Mouse (Mus musculus) midbrain, embryonic 10.5 days (tissue): ENCODE measurements around the gene Gse1. TPM values are rescaled to one million over a fixed set of nuclear protein-coding genes. Genes with fewer than 3 reads are reported as not detected.

Source experiments
- DNase-seq: peaks from one replicate; pipeline ENCODE4 v3.0.0-alpha.2; 2017; ENCODE audit warnings: low spot score
- H3K27ac ChIP-seq: fragments of 300-500 bp; sonication (generic); replicated peaks from 2 replicates; pipeline ENCODE4 v1.5.1; 2016; ENCODE audit warnings: mild to moderate bottlenecking
- H3K27me3 ChIP-seq: fragments of 300-500 bp; sonication (generic); 2 replicates; pipeline ENCODE4 v1.6.1; 2016; ENCODE audit warnings: low read depth, mild to moderate bottlenecking; ENCODE audit not compliant: poor library complexity, severe bottlenecking
- H3K36me3 ChIP-seq: fragments of 300-500 bp; sonication (generic); 2 replicates; pipeline ENCODE4 v1.6.1; 2016; ENCODE audit warnings: mild to moderate bottlenecking, moderate library complexity
- H3K4me1 ChIP-seq: fragments of 300-500 bp; sonication (generic); 2 replicates; pipeline ENCODE4 v1.6.1; 2016
- H3K4me3 ChIP-seq: fragments of 300-500 bp; sonication (generic); 2 replicates; pipeline ENCODE4 v1.5.1; 2016; ENCODE audit warnings: mild to moderate bottlenecking, moderate library complexity
- H3K9me3 ChIP-seq: fragments of 300-500 bp; sonication (generic); replicated peaks from 2 replicates; pipeline ENCODE4 v1.6.1; 2016; ENCODE audit warnings: mild to moderate bottlenecking
- WGBS: fragments of 180-500 bp; shearing (Covaris S2); methylation state at CpG from one replicate; pipeline ENCODE4 v1.1.7; 2016; 5-methylcytosine and 5-hydroxymethylcytosine counted together
- polyA plus RNA-seq: library from polyadenylated mRNA; unstranded; fragments of >200 nt; fragmentation: Nextera tagmentation; extraction: Ambion mirVana; gene quantifications from 2 replicates; pipeline ENCODE4 v1.2.1, GENCODE M21; 2016

The Gse1 gene
- polyA plus RNA-seq, 1 experiment from 2014 or later = 12.7 TPM

DNA sequence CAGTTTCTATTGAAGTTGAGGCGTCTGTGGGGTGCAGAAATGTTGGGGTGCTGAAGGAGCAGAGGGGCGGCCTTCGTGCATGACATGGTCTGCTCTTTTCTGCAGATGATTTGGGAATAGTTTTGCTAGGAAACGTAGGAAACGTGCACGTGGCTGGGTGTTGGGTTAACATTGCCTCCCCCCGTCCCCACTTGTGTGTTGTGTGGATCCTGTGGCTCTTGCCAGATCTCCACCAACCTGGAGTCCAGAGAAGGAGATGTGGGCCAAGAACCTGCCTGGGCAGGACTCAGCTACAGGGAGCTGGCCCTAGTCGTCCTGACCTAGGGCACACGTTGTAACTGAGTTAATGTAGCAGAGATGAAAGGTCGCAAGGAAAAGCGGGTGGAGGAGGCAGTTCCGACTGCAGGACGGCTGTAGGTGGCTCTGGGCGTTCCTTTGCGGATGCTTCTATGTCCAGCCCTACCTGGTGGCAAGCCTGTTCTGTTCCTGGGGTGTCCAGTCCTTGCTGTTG lies 261.6 kb downstream of the Gse1 start:
- peaks cover 64% of the 10 kb centered on the region for H3K27me3 ChIP-seq
- H3K36me3 ChIP-seq = no peaks in the 10 kb centered on the region
- H3K4me1 ChIP-seq = peaks cover 87% of the 10 kb centered on the region
- peak overlapping the region; percentile 99 for H3K27ac ChIP-seq
- H3K4me3 ChIP-seq = peak overlapping the region; percentile 74
- 3% methylated on average over 15 of the region's 15 CpGs for WGBS
- H3K9me3 ChIP-seq = no peaks in the 10 kb centered on the region
- DNase-seq = no peak

DNA sequence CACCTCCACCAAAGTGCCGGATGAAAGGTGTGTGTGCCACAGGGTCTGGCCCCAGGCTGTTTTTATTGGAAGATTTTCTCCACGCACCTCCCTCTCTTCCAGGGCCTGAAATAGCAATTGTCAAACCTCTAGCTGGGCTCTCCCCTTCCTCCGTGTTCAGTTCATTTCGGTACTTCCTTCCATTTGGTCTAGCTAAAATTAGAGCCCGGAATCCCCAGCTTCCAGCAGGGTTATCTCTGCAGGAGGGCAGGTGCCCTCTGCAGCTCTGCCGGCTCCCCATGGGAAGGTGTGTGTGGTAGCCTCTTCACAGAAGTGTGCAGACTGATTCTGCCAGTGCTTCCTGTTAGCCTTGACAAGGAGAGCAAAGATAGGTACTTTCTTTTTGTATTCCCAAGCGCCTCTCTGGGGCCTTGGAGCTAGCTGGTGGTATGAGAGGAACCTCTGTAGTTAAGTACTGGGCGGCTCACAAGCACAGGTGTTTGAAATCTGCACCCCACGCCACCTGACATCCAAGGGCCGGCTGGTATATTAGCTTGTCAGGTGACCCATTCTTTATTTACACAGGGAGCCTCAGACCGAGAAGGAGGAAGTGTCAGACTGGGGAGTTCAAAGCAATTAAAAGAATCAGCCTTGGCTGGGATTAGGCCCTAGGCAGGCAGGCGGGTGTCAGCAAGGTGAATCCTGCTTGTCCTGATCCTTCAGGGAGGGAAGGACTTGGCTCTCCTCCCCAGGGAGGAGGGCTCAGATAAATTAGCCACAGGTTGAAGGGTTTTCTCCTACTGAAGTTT lies 262.3 kb downstream of the Gse1 start:
- Histone ChIP-seq H3K4me3 (peak overlapping the region; percentile 74), H3K36me3 (no peaks in the 10 kb centered on the region), H3K27ac (peak overlapping the region; percentile 99), H3K4me1 (peaks cover 87% of the 10 kb centered on the region), H3K27me3 (peaks cover 64% of the 10 kb centered on the region), H3K9me3 (no peaks in the 10 kb centered on the region)
- no peak for DNase-seq
- 13% methylated on average over 12 of the region's 12 CpGs for WGBS

DNA sequence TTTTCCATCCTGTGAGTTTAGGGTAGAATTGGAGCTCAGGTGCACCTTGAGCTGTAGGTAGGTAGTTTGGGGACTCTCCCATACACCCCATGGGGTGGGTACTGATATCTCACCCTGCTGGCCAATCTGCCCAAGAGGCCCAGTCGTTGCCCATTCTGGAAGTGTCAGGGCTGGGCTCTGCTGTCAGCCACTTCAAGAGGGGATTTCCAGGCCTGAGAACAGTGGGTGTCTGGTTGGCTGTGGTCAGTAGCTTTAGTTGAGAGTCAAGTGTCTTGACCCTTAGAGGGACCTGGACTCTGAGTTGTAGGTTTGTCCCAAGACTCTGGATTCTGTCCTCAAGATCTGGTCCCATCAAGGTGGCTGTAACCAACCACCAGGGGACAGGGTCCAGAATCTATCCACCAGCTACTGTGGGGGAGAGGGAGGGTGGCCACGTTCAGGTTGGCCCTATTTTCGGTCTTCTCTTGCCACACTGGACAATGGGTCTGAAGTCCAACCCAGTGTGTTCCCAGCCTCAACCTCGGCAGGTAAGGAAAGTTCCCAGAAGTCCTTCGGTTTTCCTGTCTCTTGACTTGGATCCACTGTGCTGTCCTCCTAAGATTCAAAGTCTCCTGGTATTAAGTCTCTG lies 263.0 kb downstream of the Gse1 start:
- no peak for DNase-seq
- Histone ChIP-seq H3K9me3 (0 out of 2 replicates have a peak, but pooled peaks cover 2% of the 10 kb centered on the region), H3K4me1 (peaks cover 86% of the 10 kb centered on the region), H3K36me3 (no peaks in the 10 kb centered on the region), H3K4me3 (peak overlapping the region; percentile 74), H3K27ac (peak overlapping the region; percentile 30), H3K27me3 (peaks cover 68% of the 10 kb centered on the region)
- 72% methylated on average over 5 of the region's 5 CpGs for WGBS

DNA sequence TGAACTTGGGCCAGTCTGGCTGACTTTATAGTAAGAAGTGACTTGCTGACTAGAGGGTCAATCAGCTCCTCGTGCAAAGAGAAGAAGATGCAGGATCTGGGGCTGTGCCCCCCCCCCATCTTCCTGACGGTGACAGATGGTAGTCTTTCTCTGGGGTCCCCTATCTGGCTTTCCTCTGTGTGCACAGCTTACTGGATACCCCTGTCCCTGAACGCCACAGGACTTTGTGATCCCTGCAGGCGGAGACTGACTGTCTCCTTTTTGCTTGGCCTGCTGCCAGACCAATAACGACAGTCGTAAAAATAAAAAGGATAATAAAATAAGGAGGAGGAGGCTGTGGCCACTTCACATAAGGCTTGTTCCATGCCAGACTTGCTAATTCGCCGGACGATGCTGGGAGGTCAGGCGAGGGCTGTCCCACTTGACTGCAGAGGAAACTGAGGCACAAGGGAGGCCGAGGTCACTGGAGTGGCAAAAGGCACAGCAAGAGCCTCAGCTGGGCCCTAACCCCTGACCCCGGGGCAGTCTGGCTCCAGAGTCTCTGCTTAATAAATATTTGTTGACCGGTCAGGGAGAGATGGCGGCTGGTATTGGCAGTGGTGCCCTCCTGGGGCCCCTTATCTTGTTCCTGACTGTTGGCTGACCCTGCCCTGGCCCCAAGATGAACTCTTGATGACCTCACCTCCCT lies 264.1 kb downstream of the Gse1 start:
- peaks cover 86% of the 10 kb centered on the region for H3K4me1 ChIP-seq
- no peak for DNase-seq
- 57% methylated on average over 14 of the region's 14 CpGs for WGBS
- 0 out of 2 replicates have a peak, but pooled peaks cover 4% of the 10 kb centered on the region for H3K9me3 ChIP-seq
- H3K4me3 ChIP-seq = peak overlapping the region; percentile 74
- peaks cover 76% of the 10 kb centered on the region for H3K27me3 ChIP-seq
- no peaks in the 10 kb centered on the region for H3K36me3 ChIP-seq
- 0 out of 2 replicates have a peak overlapping the region, but pooled peaks have one; percentile 19 for H3K27ac ChIP-seq

DNA sequence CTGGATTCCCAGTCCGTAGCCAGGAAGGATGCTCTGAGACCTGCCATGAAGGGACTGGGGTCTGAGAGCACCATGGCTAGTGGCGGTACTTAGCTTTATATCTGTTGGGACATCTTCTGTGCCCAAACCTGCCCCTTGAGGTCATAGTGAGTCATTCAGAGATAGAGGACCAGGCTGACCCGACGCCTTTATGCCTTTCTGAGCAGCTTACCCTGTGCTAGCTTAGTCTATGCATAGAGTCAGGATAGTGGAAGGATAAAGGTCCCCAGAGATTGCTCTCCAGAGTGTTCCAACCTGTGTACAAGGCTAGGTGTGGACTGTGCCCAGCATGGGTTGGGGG lies 264.6 kb downstream of the Gse1 start:
- no peak for DNase-seq
- H3K9me3 ChIP-seq = 0 out of 2 replicates have a peak, but pooled peaks cover 4% of the 10 kb centered on the region
- peak overlapping the region; percentile 49; the same call in 1 of the 2 replicates for H3K27ac ChIP-seq
- peaks cover 87% of the 10 kb centered on the region for H3K4me1 ChIP-seq
- peak overlapping the region; percentile 74 for H3K4me3 ChIP-seq
- 43% methylated on average over 4 of the region's 4 CpGs for WGBS
- peaks cover 76% of the 10 kb centered on the region for H3K27me3 ChIP-seq
- H3K36me3 ChIP-seq = no peaks in the 10 kb centered on the region

DNA sequence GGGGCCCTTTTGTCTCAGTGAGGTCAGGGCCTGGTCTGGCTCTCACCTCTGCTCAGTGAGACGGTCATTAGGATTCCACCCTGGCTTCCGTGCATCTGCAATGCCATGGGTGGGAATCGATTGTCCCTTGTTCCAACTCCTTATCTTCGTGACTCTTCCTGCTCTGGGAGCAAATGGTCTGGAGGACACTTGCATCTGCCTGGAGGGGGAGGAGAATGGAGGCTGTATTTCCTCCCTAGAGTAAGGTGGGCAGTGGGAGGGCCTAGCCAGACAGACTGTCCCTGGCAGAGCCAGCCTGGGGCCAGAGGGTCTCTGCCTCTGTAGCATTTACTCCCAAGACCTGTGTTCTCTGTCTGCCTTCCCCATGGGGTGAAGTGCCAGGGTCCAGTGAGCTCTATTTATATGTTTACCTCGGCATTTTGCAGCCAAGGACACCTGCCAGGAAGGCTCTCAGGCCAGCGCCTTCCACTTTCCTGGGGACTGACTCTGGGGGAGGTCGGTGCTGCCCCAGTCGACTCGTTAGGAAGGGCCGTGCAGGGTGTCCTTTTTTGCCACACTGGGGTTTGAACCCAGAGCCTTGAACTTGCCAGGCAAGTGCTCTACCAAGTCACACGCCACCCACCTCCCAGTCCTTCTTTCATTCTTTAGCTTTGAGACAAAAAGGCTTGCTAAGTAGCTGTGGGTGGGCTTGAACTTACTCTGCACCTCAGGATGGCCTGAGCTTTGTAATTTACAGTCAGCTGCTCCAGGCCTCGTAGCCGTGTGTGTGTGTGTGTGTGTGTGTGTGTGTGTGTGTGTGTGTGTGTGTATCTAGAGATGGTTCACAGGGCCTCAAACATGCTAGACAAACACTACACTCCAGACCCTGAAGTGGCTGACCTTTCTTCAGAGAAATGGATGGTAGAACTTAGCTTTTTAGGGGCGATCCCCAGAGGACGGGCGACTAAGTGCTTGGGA lies 265.5 kb downstream of the Gse1 start:
- H3K4me3 ChIP-seq = peak overlapping the region; percentile 74
- peaks cover 76% of the 10 kb centered on the region for H3K27me3 ChIP-seq
- peak overlapping the region; percentile 49 for H3K27ac ChIP-seq
- DNase-seq = no peak
- 0 out of 2 replicates have a peak, but pooled peaks cover 4% of the 10 kb centered on the region for H3K9me3 ChIP-seq
- H3K4me1 ChIP-seq = peaks cover 97% of the 10 kb centered on the region
- no peaks in the 10 kb centered on the region for H3K36me3 ChIP-seq
- WGBS = 72% methylated on average over 16 of the region's 16 CpGs

DNA sequence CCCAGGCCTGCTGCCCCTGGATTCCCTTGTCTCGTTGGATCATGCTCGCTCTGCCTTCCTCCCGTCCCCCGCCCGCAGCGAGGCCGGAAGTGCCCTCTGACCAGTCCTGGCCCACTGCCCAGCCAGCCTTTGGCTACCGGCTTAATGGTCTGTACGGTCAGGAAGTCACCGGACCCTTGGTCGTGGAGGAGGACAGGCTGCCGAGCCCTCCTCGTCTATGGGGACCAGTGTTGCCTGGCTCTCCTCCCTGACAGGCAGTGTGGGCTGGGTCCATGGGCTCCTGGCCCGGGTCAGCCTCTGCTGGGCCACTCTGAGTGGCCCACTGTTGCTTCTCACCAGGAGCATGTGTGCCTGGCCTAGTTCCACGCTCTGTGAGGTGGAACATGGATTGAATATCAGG lies 266.6 kb downstream of the Gse1 start:
- DNase-seq = no peak
- Histone ChIP-seq H3K4me3 (peak overlapping the region; percentile 34; the same call in 1 of the 2 replicates), H3K4me1 (peaks cover 99% of the 10 kb centered on the region), H3K9me3 (0 out of 2 replicates have a peak, but pooled peaks cover 4% of the 10 kb centered on the region), H3K27ac (peak overlapping the region; percentile 74), H3K36me3 (no peaks in the 10 kb centered on the region), H3K27me3 (peaks cover 80% of the 10 kb centered on the region)
- WGBS = 66% methylated on average over 15 of the region's 15 CpGs

DNA sequence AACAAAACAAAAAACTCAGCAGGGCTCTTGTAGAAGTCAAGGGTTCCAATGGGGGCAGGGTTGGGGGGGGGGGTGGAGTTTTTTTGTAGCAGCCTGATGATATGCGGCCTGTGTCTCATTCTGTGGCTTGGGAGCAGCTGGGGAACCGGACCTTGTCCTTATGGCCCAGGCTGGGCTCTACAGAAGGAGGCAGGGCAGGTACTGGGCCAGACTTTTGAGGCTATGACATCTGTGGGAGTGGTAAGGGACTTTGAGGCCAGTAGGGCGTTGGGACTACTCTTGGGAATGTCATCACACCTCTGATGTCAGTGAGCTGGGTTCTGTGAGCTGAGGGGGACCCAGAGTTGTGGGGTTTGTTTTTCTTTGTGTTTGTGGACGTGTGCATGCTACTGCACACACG lies 267.2 kb downstream of the Gse1 start:
- 69% methylated on average over 5 of the region's 5 CpGs for whole genome bisulfite sequencing
- Histone ChIP-seq H3K4me3 (no peak overlapping the region), H3K27me3 (peaks cover 80% of the 10 kb centered on the region), H3K27ac (peak overlapping the region; percentile 74), H3K4me1 (peaks cover 99% of the 10 kb centered on the region), H3K9me3 (0 out of 2 replicates have a peak, but pooled peaks cover 4% of the 10 kb centered on the region), H3K36me3 (no peaks in the 10 kb centered on the region)
- no peak for DNase-seq

DNA sequence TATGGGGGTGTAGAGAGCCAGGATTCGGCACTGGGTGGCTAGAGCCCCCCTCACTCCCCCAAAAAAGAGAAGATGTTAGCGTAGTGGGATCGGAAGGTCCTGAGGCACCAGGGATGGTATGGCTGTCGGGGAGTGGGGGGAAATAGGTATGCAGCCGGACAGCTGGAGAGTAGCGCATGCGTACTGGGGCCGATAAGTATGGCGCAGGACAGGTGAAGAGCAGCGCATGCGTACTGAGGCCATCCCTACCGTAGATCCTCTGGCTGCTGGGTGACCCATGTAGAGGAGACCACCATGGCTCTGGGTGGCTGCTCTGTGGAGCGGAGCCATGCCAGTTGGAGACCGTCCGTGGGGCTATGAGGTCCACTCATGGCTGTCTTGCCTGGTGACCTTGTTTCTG lies 268.2 kb downstream of the Gse1 start:
- H3K36me3 ChIP-seq = no peaks in the 10 kb centered on the region
- DNase-seq = no peak
- H3K4me1 ChIP-seq = peaks cover 99% of the 10 kb centered on the region
- H3K9me3 ChIP-seq = 0 out of 2 replicates have a peak, but pooled peaks cover 4% of the 10 kb centered on the region
- H3K4me3 ChIP-seq = 0 out of 2 replicates have a peak overlapping the region, but pooled peaks have one; percentile 45
- 97% methylated on average over 15 of the region's 15 CpGs for WGBS
- peaks cover 80% of the 10 kb centered on the region for H3K27me3 ChIP-seq
- 0 out of 2 replicates have a peak overlapping the region, but pooled peaks have one; percentile 2 for H3K27ac ChIP-seq

DNA sequence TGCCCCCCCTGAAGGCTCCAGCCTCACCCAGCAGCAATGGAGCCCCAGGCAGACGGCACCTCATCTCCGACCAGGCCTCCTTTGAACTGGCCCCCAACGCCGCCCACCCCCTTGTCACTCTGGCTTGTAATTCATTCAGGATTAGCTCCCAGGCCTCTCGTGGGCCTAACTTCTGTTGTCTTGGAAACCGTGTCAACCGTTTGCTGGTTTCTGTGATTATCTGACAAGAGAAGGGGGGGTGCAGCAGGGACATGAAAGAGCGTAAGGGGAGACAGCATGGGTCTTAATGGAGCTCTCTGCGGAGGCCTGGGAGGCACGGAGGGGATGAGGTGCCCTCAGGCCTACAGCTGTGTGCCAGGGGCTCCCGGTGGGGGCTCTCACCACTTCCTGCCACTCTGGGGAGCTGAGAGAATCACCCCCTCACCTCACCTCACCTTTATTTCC lies 269.3 kb downstream of the Gse1 start:
- peak; percentile 86 for DNase-seq
- no peaks in the 10 kb centered on the region for H3K36me3 ChIP-seq
- H3K4me3 ChIP-seq = peak overlapping the region; percentile 45
- 0 out of 2 replicates have a peak, but pooled peaks cover 4% of the 10 kb centered on the region for H3K9me3 ChIP-seq
- peaks cover 99% of the 10 kb centered on the region for H3K4me1 ChIP-seq
- WGBS = 7% methylated on average over 11 of the region's 11 CpGs
- peak overlapping the region; percentile 86 for H3K27ac ChIP-seq
- H3K27me3 ChIP-seq = peaks cover 80% of the 10 kb centered on the region

DNA sequence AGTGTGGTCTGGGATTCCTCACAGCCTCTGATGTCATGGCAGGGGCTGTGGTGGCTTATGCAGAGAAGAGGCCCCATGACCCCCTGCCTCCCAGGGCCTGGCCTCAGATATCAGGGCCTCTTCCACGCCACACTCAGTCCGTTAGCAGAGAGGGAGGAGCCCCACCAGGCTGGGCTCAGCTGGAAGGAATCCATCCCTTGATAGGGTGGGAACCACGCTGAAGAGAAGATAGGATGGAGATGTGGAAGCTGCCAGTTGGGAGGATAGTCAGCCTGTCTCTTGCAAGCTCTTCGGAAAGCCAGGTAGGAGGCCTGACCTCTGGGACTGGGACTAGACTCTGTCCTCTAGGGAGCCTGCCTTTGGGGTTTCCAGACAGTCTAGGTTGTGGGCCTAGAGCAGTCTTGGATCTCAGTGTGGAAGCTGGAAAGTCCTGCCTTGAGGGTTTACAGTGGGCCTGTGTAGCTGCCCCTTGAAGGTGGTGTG lies 270.1 kb downstream of the Gse1 start:
- no peaks in the 10 kb centered on the region for H3K36me3 ChIP-seq
- H3K27me3 ChIP-seq = peaks cover 80% of the 10 kb centered on the region
- peak overlapping the region; percentile 86 for H3K27ac ChIP-seq
- H3K4me3 ChIP-seq = peak overlapping the region; percentile 45
- WGBS = 14% methylated on average over 4 of the region's 4 CpGs
- 0 out of 2 replicates have a peak, but pooled peaks cover 4% of the 10 kb centered on the region for H3K9me3 ChIP-seq
- H3K4me1 ChIP-seq = peaks cover 99% of the 10 kb centered on the region
- no peak for DNase-seq
